Mouse (Mus musculus) naive thymus-derived CD4-positive, alpha-beta T cell, adult 2 months (primary cell): Measurements from ENCODE around the gene 4933421I07Rik.

Source experiments
- DNase-seq: peaks from one replicate; pipeline ENCODE4 v3.0.0-alpha.2; 2011; ENCODE audit warnings: low read depth

Gene 4933421I07Rik

DNA sequence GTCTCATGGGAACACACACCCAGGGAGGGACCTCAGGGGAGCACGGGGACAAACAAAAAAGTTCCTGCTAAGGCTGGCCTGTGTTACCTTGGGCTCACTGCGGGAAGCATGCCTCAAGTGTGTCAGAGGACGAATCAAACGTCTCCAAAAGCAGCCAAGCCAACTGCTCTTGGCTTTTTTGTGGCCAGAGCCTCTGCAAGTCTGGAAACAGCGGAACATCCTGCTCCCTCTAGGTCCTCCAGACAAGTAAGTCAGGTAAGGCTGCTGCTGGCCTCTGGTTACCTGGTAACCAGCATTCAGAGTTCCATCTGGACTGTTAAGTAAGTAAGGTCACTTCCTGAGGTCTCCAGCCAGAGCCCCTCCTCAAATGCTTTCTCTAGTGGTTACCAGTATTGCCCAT is at the start of gene 4933421I07Rik:
4933421I07Rik (minus strand) TSS at position 271 of the 400 bp plus-strand sequence.
- DNase-seq, result no peak

GRCm38 (mm10) chr7:42497356-42497755 is 49.4 kb upstream of the 4933421I07Rik start:
- DNase-seq, result no peak

- DNase-seq, result no peak
Observed at GRCm38 (mm10) chr7:42496202-42496601, 48.3 kb upstream of the 4933421I07Rik start.

DNA sequence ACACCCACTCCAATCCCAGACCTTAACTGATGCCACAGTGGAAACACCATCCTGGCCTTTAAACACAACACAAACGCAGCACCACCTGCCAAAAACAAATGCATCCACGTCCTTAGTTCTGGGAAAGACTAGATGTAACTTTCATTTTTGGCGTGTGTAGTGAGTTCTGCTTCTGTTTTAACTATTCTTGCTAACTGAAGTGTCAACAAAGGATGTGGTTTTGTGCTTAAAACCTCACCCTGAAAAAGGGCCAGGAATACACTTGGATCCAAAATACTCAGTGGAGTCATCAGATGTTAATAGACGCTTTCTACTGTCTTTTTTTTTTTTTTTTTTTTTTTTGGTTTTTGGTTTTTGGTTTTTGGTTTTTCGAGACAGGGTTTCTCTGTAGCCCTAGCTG is 42.9 kb upstream of the 4933421I07Rik start:
- peak; percentile 48 for DNase-seq

GRCm38 (mm10) chr7:42490358-42490757 is 42.4 kb upstream of the 4933421I07Rik start:
- peak; percentile 10 for DNase-seq

DNA sequence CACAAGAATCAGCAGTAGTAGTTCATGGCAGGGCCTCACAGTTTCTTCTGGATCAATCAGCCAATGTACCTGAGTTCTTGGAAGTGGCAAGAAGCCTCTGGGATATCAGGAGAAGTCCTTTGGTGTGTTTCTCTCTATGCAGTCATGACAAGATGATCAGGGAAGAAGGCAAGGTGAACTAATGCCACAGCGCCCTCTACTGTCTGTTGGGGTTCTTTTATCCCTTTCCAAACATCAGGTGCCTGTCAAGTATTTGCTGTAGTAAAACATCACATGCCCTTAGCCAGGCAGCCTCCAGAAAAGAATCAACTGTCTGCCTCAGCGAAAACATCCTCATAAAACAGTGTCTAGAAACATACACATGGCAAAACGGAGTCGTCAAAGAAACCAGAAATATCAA is 6.7 kb upstream of the 4933421I07Rik start:
- DNase-seq, result no peak

GRCm38 (mm10) chr7:42450618-42451017 is 2.7 kb upstream of the 4933421I07Rik start:
- DNase-seq, result peak; percentile 39

DNA sequence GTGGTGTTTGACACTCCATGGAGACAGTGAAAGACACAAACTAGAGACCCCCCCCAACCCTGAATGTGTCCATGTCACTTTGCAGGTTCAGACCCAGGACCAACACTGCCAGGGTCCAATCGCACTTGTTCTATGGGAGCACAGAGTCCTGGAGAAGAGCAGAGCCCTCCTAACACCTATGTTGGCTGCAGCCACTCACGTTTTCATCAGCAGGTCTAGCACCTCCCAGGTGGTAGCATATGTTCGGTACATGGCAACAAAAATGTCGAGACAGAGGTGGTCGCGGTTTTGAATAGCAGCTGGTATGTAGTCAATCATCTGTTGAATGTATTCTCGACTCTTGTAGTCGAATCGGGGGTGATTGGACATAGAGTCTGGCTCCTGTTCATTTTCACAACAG is 568 bp downstream of the 4933421I07Rik start:
- DNase-seq, result no peak
